Mouse (Mus musculus): ENCODE results near the gene Kif6.

- no peak for TF ChIP-seq POLR2A (IDR thresholded peaks at IDR 0.05; ENCODE audit: insufficient read depth, low read depth, low read length)
- TF ChIP-seq CTCF (IDR thresholded peaks at IDR 0.05; ENCODE audit: insufficient read depth, low read depth, low read length): no peak
Observed at GRCm38 (mm10) chr17:49779066-49779465, 164.1 kb downstream of the Kif6 start.
